Mouse (Mus musculus) macrophage (primary cell): ENCODE data around the gene Nek6. TPM values are rescaled to one million over a fixed set of nuclear protein-coding genes. Genes with fewer than 3 reads are reported as not detected.

ENCODE experiments used
- H3K27ac ChIP-seq: fragments of 350-480 bp; formaldehyde crosslinking; 2 replicates; pipeline ENCODE4 v1.9.0; 2021
- H3K36me3 ChIP-seq: fragments of 350-480 bp; formaldehyde crosslinking; 2 replicates; pipeline ENCODE4 v1.9.0; 2021; ENCODE audit errors: inconsistent target
- H3K4me3 ChIP-seq: fragments of 350-480 bp; formaldehyde crosslinking; 2 replicates; pipeline ENCODE4 v1.9.0; 2021; ENCODE audit errors: inconsistent target
- H3K79me2 ChIP-seq: fragments of 350-480 bp; formaldehyde crosslinking; 2 replicates; pipeline ENCODE4 v1.9.0; 2021; ENCODE audit errors: inconsistent target
- WGBS: methylation state at CpG from one replicate; pipeline ENCODE4 v1.1.7; 2026; ENCODE audit warnings: inconsistent platforms; ENCODE audit not compliant: missing documents; 5-methylcytosine and 5-hydroxymethylcytosine counted together
- polyA plus RNA-seq: library from polyadenylated mRNA; stranded (reverse); fragments of 250-400 nt; gene quantifications from 3 replicates; pipeline ENCODE4 v1.2.4, GENCODE M21; 2018; ENCODE audit warnings: inconsistent platforms

The Nek6 gene
- polyA plus RNA-seq, 1 experiment from 2014 or later, result 25.6 TPM

- no peaks in the 10 kb centered on the region for H3K36me3 ChIP-seq
- H3K4me3 ChIP-seq, result no peak overlapping the region
- H3K79me2 ChIP-seq, result peaks cover 100% of the 10 kb centered on the region
- H3K27ac ChIP-seq, result peak overlapping the region; percentile 31
- WGBS, result 69% methylated on average over 6 of the region's 6 CpGs
Measured at GRCm38 (mm10) chr2:38517045-38517444, 5.6 kb downstream of the Nek6 start.

- peaks cover 100% of the 10 kb centered on the region for H3K79me2 ChIP-seq
- 59% methylated on average over 5 of the region's 5 CpGs for WGBS
- H3K27ac ChIP-seq, result peak overlapping the region; percentile 66
- no peaks in the 10 kb centered on the region for H3K36me3 ChIP-seq
- H3K4me3 ChIP-seq, result no peak overlapping the region
Measured at GRCm38 (mm10) chr2:38518719-38519118, 7.3 kb downstream of the Nek6 start.

GRCm38 (mm10) chr2:38519934-38520333 is 8.5 kb downstream of the Nek6 start:
- H3K4me3 ChIP-seq, result no peak overlapping the region
- H3K36me3 ChIP-seq, result no peaks in the 10 kb centered on the region
- 24% methylated on average over 11 of the region's 11 CpGs for WGBS
- peak overlapping the region; percentile 66 for H3K27ac ChIP-seq
- H3K79me2 ChIP-seq, result peaks cover 100% of the 10 kb centered on the region

- no peak overlapping the region for H3K4me3 ChIP-seq
- no peaks in the 10 kb centered on the region for H3K36me3 ChIP-seq
- WGBS, result 95% methylated on average over 12 of the region's 12 CpGs
- peaks cover 100% of the 10 kb centered on the region for H3K79me2 ChIP-seq
- peak overlapping the region; percentile 29 for H3K27ac ChIP-seq
Measured at GRCm38 (mm10) chr2:38521618-38522017, 10.2 kb downstream of the Nek6 start.

GRCm38 (mm10) chr2:38522354-38522753 is 10.9 kb downstream of the Nek6 start:
- H3K79me2 ChIP-seq, result peaks cover 100% of the 10 kb centered on the region
- H3K36me3 ChIP-seq, result no peaks in the 10 kb centered on the region
- H3K27ac ChIP-seq, result peak overlapping the region; percentile 29
- H3K4me3 ChIP-seq, result no peak overlapping the region
- 79% methylated on average over 2 of the region's 2 CpGs for WGBS

GRCm38 (mm10) chr2:38523781-38524445 is 12.5 kb downstream of the Nek6 start:
- H3K4me3 ChIP-seq, result no peak overlapping the region
- peaks cover 100% of the 10 kb centered on the region for H3K79me2 ChIP-seq
- no peaks in the 10 kb centered on the region for H3K36me3 ChIP-seq
- no peak overlapping the region for H3K27ac ChIP-seq
- WGBS, result 95% methylated on average over 10 of the region's 10 CpGs

GRCm38 (mm10) chr2:38525034-38525433 is 13.6 kb downstream of the Nek6 start:
- Histone ChIP-seq H3K4me3 (no peak overlapping the region), H3K79me2 (peaks cover 100% of the 10 kb centered on the region), H3K27ac (no peak overlapping the region), H3K36me3 (no peaks in the 10 kb centered on the region)
- 87% methylated on average over 3 of the region's 3 CpGs for WGBS

GRCm38 (mm10) chr2:38529582-38530152 is 18.2 kb downstream of the Nek6 start:
- Histone ChIP-seq H3K27ac (no peak overlapping the region), H3K79me2 (peaks cover 100% of the 10 kb centered on the region), H3K36me3 (no peaks in the 10 kb centered on the region), H3K4me3 (no peak overlapping the region)
- WGBS, result 94% methylated on average over 14 of the region's 14 CpGs

GRCm38 (mm10) chr2:38530955-38531381 is 19.5 kb downstream of the Nek6 start:
- H3K79me2 ChIP-seq, result peaks cover 95% of the 10 kb centered on the region
- H3K4me3 ChIP-seq, result no peak overlapping the region
- H3K27ac ChIP-seq, result peak overlapping the region; percentile 34
- WGBS, result 45% methylated on average over 6 of the region's 6 CpGs
- no peaks in the 10 kb centered on the region for H3K36me3 ChIP-seq

GRCm38 (mm10) chr2:38533322-38533721 is 21.9 kb downstream of the Nek6 start:
- no peak overlapping the region for H3K4me3 ChIP-seq
- no peaks in the 10 kb centered on the region for H3K36me3 ChIP-seq
- 19% methylated on average over 6 of the region's 6 CpGs for WGBS
- H3K27ac ChIP-seq, result peak overlapping the region; percentile 98
- peaks cover 90% of the 10 kb centered on the region for H3K79me2 ChIP-seq

- Histone ChIP-seq H3K27ac (peak overlapping the region; percentile 98), H3K79me2 (peaks cover 90% of the 10 kb centered on the region), H3K36me3 (no peaks in the 10 kb centered on the region), H3K4me3 (no peak overlapping the region)
- 33% methylated on average over 6 of the region's 6 CpGs for WGBS
Measured at GRCm38 (mm10) chr2:38533767-38534166, 22.3 kb downstream of the Nek6 start.

- H3K27ac ChIP-seq, result peak overlapping the region; percentile 98
- H3K79me2 ChIP-seq, result peaks cover 90% of the 10 kb centered on the region
- H3K36me3 ChIP-seq, result no peaks in the 10 kb centered on the region
- no peak overlapping the region for H3K4me3 ChIP-seq
- WGBS, result 96% methylated on average over 5 of the region's 5 CpGs
Measured at GRCm38 (mm10) chr2:38534241-38534940, 22.9 kb downstream of the Nek6 start.

- 90% methylated on average over 8 of the region's 8 CpGs for WGBS
- Histone ChIP-seq H3K27ac (peak overlapping the region; percentile 98), H3K4me3 (no peak overlapping the region), H3K36me3 (no peaks in the 10 kb centered on the region), H3K79me2 (peaks cover 90% of the 10 kb centered on the region)
Measured at GRCm38 (mm10) chr2:38535051-38535450, 23.6 kb downstream of the Nek6 start.

GRCm38 (mm10) chr2:38535521-38536220 is 24.2 kb downstream of the Nek6 start:
- 15% methylated on average over 14 of the region's 14 CpGs for WGBS
- Histone ChIP-seq H3K79me2 (peaks cover 90% of the 10 kb centered on the region), H3K4me3 (no peak overlapping the region), H3K36me3 (no peaks in the 10 kb centered on the region), H3K27ac (peak overlapping the region; percentile 98)
